Mouse (Mus musculus) cerebellum, adult (tissue): ENCODE results near the gene Rbms3.

Experiments
- ATAC-seq: cut with Nextera tagmentation; 2 replicates; pipeline ENCODE4 v1.9.2; 2017; ENCODE audit warnings: mild to moderate bottlenecking, moderate library complexity, mixed read lengths; ENCODE audit not compliant: insufficient number of reproducible peaks, low FRiP score, low TSS enrichment

Rbms3 gene

DNA sequence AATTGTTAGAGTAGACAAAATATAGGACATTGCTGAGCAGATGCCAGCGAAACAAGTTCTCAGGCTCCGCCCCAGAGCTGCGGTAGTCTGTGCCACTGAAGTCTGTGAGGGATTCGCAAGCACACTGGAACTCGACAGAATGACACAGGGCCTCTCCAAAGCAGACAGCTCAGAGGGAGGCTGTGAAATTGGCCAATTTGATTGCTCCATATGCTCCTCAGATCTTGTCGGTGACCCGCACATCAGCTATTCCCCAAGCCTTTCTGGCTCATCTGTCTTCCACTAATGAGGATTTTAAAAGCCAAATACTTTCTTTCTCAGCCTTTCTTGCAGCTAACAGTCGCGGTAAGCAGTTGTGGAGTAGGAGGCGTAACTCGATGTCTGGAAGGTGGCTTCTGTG, 120.8 kb downstream of the Rbms3 start:
- ATAC-seq, result no peak

DNA sequence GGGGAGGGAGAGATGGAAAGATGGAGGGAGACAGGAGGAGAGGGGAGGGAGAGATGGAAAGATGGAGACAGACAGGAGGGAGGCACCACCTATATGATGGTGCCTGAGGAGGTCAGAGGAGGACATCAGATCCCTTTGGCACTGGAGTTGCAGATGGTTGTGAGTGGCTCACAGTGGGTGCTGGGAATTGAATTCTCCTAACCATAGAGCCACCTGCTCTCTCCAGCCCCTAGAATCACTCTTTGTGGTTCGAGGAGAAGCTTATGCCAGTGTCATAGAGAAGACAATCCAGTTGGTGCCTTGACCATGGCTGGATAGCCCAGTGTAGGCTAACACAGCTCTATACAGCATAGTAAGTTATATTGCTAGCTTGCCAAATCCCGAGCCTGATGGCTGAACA, 137.8 kb downstream of the Rbms3 start:
- no peak for ATAC-seq

DNA sequence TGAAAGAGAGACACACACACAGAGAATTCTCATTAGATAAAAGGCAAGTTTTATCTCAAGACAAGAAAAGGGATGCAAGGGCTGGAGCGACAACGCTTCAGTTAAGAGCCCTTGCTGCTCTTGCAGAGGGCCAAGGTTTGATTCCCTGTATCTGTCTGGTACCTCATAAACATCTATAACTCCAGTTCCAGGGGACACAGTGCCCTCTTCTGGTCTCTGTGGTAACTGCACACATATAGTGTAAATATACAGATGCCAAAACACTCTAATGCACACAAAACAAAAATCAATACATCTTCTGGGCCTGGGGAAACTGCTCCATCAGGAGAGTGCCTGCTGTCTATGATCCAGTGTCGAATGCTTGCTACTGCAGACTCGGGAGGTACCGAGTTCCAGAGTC, 145.3 kb downstream of the Rbms3 start:
- ATAC-seq, result no peak

DNA sequence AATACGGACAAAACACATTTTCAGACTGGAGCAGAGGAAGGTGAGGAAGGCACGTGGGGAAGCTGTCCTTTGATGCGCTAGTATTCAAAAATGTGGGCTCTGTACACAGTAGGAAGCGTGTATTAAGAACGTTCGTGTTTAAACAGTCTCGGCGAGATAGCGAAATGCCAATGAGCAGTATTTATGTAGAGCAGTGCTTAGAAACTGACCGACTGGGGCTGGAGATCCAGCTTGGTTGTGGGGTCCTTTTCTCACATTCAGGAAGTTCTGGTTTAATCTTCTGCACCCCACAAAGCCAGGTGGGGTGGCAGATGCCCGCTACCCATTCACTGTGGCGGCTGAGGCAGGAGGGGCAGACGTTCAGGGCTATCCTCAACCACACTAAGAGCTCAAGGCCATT, 153.0 kb downstream of the Rbms3 start:
- ATAC-seq, result no peak

DNA sequence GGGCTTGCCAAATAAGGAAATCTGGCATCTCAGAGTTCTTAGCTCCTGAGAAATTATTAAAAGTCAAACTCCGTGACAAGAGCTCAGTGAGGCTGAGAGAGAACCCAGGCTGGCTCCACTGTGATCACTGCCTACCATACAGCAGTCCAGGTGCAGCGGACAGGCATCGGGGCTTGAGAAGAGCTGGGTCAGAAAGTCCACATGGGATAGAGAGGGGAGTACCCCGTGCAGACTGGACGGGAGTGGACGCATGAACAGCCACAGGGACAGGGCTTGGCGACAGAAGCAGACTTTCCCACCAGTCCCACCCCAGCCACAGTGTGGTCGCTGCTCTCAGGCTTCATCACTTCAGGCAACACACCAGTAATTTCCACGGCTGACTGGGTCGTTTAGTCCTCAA, 176.9 kb downstream of the Rbms3 start:
- no peak for ATAC-seq

DNA sequence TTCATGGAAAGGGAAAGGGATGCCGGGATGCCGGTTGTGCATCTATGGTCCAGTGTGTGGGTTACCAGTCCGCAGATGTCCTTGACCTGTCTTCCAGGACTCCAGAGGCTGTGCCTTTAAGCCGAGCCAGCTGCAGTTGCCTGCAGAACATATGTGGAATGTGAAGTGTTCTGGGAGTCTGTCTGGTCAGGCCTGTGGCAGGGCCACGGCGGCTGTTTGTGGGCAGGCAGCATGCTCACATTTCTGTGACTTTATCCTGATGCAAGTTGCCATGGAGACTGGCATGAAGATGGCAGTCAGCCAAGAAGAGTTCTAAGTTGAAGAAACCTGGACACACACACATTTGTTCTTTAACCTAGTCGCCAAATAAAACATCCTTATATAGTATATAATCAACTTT, 187.1 kb downstream of the Rbms3 start:
- ATAC-seq, result no peak

DNA sequence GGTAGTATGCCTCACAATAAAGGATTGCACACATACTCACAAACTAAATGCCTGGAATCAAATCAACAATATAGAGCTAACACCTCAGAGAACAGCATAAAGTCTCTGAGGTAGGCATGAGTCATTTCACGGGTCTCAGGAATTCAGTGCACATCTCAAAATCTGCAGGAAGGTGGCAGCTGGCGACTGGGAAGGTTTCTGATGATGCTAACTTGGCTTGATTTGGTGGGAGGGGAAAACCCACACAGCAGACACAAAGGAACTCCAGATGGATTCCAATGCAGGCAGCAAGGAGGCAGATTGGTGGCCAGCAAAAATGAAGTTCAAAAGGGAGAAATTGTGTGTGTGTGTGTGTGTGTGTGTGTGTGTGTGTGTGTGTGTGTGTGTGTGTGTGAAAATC, 193.9 kb downstream of the Rbms3 start:
- no peak for ATAC-seq

DNA sequence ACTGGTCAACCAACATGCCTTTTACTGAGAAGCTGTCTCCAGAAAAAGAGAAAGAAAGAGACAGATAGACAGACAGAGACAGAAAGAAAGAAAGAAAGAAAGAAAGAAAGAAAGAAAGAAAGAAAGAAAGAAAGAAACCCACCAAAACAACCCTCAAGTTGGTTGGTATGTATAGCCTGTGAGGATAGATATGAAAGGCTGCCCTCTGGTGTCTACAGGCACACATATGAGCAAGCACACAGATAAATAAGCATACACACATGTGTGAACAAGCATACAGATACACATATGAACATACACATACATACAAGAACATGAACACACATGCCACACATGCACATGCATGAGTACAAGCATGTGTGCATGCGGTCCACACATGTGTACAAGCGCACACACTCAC, 199.0 kb downstream of the Rbms3 start:
- ATAC-seq, result no peak

DNA sequence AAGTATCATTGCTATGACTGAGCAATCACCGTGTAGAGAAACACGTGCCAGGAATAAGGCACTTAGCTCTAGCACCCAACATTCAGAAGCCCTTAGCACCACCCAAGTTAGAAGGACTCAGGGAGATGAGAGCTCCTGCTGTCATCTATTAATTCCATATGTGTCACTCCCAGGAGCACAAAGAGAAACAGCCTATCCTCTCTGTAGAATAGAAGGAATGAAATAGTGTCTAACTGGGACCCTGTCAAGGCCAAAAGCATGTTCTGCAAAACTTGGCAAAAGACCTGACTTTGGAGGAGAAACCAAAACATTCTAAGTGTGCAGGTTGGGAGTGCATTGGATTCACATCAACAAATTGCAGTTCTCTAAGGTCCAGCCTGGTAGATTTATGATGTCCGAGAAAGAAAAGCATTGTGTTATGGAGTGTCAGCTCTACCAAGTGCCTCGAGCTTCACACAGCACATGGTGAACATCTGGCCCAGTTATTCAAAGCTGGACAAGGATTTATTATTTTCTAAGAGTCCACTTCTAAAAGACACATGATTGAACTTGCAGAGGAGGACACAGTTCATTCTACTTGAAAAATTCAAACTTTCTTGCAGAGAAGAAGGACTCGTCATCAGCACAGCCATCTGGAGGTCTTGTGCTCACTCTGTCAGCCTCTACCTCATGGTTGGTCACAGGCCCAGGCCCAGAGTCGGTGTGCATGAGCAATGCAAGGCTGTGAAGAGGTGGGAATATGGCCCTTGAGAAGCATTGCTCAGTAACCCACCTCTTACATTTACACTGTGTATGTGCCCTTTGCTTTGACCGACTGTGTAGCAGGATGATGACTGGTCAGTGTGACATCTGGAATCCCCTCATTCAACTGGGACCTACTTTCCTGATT, 200.3 kb downstream of the Rbms3 start:
- ATAC-seq, result no peak

DNA sequence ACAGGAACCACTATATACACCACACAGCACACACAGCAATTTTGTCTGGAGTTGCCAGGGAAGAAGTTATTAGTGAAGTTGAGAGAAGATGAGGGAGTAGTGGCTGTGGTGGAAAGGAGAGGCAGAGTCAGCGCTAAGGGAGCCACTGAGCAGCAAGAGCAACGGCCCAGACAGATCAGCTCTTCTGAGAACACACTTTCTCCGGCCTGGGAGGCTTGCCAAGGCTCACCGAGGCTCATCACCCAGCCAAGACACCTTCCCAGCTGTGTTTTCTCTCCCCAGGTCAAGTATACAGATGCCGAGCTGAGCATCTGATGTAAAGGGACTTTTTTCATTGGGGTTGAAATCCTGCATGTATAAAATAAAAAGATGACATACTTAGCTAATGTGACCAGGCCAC, 206.5 kb downstream of the Rbms3 start:
- no peak for ATAC-seq

DNA sequence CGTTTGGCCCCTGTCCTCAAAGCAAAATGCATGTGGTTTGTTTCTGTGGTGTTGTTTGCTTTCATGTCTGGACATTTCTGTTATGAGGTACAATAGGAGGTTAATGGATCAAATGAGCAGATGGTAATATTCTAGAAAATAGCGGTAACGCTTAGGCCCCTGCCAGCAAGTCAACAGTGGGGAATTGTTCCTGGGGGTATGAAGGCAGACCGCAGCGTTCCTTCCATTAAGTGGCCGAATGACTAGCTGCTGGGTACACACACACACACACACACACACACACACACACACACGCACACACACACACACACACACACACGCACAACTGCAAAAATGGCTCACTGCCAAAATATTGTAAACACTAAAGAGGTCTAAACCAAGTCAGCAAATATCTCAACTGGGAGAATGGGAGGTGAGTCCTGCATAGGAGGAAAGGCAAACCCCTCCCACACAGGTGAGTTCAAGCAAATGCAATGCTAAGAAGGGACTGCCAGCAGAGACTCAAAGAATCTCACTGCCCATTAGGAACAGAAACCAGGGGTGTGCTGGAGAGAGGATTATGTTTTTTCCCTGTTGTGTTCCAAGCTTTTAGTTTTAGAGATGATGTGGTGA, 209.7 kb downstream of the Rbms3 start:
- ATAC-seq, result no peak

DNA sequence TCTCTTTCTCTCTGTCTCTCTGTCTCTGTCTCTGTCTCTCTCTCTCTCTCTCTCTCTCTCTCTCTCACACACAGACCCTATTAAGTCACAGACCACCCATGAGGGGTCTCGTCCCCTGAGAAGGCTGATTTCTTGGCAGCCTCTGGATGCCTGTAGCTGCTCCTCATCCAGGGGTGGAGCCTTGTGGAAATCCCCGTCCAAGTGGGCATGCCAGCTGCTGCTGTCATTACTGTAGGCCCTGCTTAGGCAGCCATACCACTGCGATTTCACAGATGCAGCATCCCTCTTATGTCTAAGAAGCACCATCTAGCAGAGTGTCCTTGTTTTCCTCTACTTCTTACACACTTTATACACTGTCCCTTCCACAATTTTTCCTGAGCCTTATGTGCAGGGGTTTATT, 216.5 kb downstream of the Rbms3 start:
- ATAC-seq, result no peak

DNA sequence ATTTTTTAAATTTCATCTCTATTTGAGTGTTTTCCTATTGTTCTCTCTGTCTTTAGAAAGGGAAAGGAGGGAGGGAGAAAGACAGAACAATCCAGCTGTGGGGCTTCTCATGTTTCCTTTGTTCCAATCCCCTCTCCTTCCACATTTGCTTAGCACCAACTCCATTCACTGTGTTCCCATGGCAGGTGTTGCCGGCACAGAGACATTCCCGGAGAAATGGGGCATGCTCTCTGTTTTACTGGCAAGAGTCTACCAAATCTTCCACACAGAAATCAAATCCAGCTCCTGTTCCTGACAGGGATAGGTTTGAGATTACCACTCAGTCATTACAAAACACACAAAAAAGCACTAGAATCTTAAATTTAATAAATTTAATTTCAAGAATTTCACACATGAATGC, 217.1 kb downstream of the Rbms3 start:
- no peak for ATAC-seq

DNA sequence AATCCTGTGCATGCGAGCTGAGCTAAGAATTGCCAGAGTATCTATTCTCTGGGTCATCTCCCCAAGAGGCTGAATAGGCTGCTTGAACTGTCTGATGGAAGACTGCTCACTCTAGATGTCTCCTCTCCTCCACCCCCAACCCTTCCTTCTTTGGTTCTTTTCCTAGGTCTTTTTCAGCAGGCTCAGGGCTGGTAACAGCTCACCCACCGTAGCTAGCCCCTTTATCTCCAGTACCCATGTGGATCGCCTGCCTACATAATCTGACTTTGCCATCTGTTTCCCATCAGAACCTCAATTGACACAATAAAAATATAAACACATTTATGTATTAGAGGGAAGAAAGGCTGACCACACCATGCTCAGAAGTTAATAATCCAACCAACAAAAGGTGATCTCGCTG, 225.1 kb downstream of the Rbms3 start:
- no peak for ATAC-seq

DNA sequence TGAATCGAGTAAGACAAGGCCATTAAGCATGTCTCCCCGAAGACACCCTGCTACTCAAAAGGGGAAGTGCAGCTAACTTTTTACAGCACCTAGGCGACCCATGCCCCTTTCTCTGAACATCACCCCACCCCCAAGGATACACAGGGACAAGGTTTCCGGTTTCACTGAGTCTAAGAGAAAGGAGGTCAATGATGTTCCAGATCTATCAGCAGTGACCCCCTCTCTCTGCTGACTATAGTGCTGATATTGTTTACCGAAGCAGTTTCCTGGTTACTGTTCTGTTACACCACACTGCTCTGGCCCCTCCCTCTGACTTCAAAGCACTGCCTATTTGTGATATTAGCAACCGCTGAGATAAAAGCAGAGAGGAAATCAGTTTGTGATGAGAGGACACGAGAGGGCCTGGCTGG, 229.4 kb downstream of the Rbms3 start:
- no peak for ATAC-seq

DNA sequence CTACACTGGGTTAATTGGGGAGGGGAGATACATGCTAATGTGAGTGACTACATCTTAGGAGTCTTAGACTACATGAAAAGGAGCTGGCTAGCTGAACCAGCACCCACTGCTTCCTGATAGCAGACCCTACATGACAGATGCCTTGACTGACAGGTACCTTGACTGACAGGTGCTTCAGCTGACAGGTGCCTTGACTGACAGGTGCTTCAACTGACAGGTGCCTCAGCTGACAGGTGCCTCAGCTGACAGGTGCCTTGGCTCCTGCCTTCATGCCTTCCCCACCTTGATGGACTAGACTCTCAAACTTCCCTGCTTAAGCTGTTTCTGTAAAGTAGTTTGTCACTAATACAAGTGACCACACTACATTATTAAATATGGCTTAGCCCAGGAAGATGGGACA, 232.6 kb downstream of the Rbms3 start:
- no peak for ATAC-seq

DNA sequence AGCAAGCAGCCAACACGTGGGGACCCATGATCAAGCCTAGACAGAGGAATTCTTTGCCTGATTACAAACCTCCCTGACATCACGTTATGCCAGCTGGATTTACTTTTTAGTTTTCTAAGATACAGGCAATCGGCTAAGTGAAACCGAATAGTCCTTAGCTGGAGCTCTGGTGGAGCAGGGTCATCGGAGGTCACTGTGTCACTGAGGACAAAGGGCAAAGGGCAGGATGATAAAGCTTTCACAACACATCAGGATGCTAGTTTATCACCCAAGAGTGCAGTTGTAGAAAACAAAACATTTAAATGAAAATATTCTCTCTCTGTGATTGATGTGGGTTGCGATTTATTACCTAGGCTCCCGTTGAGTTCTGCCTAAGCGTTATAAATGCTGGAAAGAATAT, 233.1 kb downstream of the Rbms3 start:
- ATAC-seq, result no peak

DNA sequence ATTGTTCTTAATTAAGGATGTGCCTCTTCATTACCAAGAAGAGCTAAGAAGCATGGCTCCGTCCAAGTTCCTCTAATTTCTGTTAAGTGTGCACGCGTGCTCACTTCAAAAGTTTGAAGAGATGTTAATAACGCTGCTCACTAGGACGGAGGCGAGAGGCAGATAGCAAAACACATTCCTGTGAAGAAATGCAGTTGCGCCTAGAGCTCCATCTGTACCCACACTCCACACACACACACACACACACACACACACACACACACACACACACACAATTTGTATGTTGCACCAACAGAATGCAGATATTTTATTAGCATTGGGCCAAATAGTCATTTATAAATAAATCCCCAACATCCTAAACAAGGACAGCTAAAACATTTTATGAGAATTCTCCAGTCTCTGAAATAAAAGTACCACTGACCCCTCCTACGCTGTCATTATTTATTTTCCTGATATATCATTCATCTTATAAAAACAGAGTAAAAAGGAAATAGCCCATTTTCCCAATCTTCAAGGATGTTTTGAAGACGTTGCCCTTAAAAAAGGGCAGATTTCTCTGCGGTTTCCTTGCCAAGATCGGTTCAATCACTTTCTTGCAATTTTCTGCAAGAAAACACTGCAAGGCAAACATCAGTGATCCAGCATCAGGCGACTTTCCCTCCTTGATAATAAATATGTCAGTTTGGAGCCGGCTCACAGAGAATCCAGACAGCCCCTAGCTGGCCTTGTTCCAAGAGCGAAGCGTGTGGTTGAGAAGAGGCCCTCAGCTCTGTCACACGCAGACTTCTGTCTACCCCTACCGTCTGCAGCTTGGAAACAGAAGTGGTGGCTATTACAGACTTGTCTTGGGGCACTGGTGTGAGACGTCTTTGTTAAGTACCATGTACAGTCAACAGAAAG, 235.8 kb downstream of the Rbms3 start:
- no peak for ATAC-seq

DNA sequence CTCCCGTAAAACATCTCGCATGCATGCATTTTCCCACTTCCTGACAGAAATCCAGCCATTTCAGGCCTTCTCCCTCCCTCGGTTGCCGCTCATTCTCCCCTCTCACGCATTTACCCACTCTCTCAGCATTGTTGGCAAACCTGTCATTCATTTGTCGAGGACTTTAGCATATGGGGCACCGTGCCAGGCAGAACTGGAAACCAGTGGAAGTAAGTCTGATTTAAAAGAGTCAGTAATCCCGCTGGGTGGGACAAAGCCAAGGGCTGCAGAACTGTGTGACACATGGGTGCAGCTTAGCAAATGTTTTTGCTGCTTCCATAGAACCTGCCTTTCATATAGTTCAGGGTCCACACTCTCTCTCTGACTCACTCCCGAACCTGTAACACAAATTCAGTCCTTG, 241.7 kb downstream of the Rbms3 start:
- no peak for ATAC-seq

DNA sequence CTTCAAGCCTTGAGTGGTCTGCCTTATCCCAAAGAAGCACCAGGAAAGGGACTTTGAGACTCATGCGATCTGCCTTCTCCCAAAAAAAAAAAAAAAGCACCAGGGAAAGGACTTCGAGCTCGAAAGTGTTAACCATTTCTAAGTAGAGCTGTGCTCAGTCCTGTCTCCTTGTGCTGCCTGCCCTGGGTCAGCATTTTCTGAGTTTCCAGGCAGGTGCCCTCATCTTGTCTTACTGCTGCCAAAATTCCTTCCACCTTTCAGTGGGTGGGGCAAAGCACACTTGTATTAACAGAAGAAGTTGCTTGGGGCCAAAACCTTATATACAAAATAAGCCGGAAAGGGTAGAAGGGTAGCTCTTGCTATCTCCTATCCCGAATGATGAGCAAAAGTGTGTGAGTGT, 248.8 kb downstream of the Rbms3 start:
- no peak for ATAC-seq

DNA sequence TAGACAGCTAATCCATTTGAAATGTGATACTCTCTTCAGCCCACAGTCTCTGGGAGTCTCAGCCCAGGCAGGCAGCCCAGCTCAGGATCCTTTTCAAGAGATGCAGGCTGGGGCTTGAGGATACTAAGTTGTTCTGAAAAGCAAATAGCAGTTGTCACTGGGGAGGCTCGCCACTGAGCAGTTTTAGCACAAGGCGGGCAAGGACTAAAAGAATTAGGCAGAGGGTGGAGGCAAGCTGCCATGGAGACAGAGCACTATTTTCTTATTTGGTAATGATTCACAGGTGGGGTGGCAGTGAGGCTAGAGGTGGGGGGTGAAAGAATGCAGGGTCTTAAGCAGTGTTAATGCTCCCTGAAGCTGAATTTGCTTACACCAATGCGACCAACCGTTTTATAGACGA, 249.6 kb downstream of the Rbms3 start:
- ATAC-seq, result no peak
